Mouse (Mus musculus) limb, embryonic 14.5 days (tissue): ENCODE data around the gene Ap5m1. TPM values are rescaled to one million over a fixed set of nuclear protein-coding genes. Genes with fewer than 3 reads are reported as not detected.
A peak's percentile ranks its signal among the peaks of the same experiment; 100 is the strongest.
"Not testable (repeated sequence)": the region's sequence is repeated elsewhere in the genome, so short reads cannot be mapped to it uniquely, and the experiment has no call there.

Experiments used
- ATAC-seq: fragments of 200-750 bp; cut with Nextera tagmentation; 2 replicates; pipeline ENCODE4 v1.8.0; 2017; ENCODE audit warnings: low read depth, moderate number of reproducible peaks, moderate TSS enrichment; ENCODE audit not compliant: low FRiP score
- DNase-seq: peaks from one replicate; pipeline ENCODE4 v3.0.0-alpha.2; 2015; ENCODE audit warnings: low spot score
- H3K27ac ChIP-seq: fragments of 300-500 bp; sonication (generic); replicated peaks from 2 replicates; pipeline ENCODE4 v1.5.1; 2014; ENCODE audit warnings: low read depth, mild to moderate bottlenecking, low read length, moderate library complexity, mixed read lengths
- H3K27me3 ChIP-seq: fragments of 300-500 bp; sonication (generic); 2 replicates; pipeline ENCODE4 v1.6.1; 2014; ENCODE audit warnings: low read length, mixed read lengths; ENCODE audit not compliant: control insufficient read depth, insufficient read depth
- H3K36me3 ChIP-seq: fragments of 300-500 bp; sonication (generic); 2 replicates; pipeline ENCODE4 v1.6.1; 2014; ENCODE audit warnings: mild to moderate bottlenecking, low read length, moderate library complexity, mixed read lengths; ENCODE audit not compliant: control insufficient read depth, insufficient read depth
- H3K4me1 ChIP-seq: fragments of 300-500 bp; sonication (generic); 2 replicates; pipeline ENCODE4 v1.6.1; 2014; ENCODE audit warnings: antibody characterized with exemption, low read length, mixed read lengths; ENCODE audit not compliant: control insufficient read depth, insufficient read depth
- H3K4me2 ChIP-seq: fragments of 300-500 bp; sonication (generic); replicated peaks from 2 replicates; pipeline ENCODE4 v1.6.1; 2014; ENCODE audit warnings: low read depth, mild to moderate bottlenecking, low read length, moderate library complexity; ENCODE audit not compliant: severe bottlenecking
- H3K4me3 ChIP-seq: fragments of 300-500 bp; sonication (generic); replicated peaks from 2 replicates; pipeline ENCODE4 v1.5.1; 2014; ENCODE audit warnings: low read length
- H3K9ac ChIP-seq: fragments of 300-500 bp; sonication (generic); 2 replicates; pipeline ENCODE4 v1.6.1; 2014; ENCODE audit warnings: mild to moderate bottlenecking, low read depth, low read length, moderate library complexity; ENCODE audit not compliant: severe bottlenecking
- H3K9me3 ChIP-seq: fragments of 300-500 bp; sonication (generic); 2 replicates; pipeline ENCODE4 v1.6.1; 2016; ENCODE audit warnings: low read length; ENCODE audit not compliant: control insufficient read depth
- POLR2A ChIP-seq: fragments of 200-500 bp; IDR thresholded peaks from 2 replicates; pipeline ENCODE4 v1.8.0; 2012; ENCODE audit warnings: inconsistent platforms, mild to moderate bottlenecking, moderate library complexity, borderline replicate concordance; ENCODE audit not compliant: insufficient read depth, insufficient read length; ENCODE audit errors: extremely low read depth
- WGBS: fragments of 180-500 bp; shearing (Covaris S2); extraction: QIAGEN DNeasy Blood & Tissue Kit; methylation state at CpG from one replicate; pipeline ENCODE4 v1.1.7; 2014; 5-methylcytosine and 5-hydroxymethylcytosine counted together
- polyA plus RNA-seq, 2 experiments: library from polyadenylated mRNA; depleted of rRNA in 1 of 2; stranded (reverse) in 1 of 2; unstranded in 1 of 2; fragments of >200 nt; fragmentation: Nextera tagmentation in 1 of 2; extraction: Ambion mirVana in 1 of 2; gene quantifications; 2 replicates each; pipeline versions ENCODE4 v1.2.1 to v1.2.3; 2012 to 2014

The Ap5m1 gene
- polyA plus RNA-seq, 2 experiments: 22.0 to 22.9 TPM

DNA sequence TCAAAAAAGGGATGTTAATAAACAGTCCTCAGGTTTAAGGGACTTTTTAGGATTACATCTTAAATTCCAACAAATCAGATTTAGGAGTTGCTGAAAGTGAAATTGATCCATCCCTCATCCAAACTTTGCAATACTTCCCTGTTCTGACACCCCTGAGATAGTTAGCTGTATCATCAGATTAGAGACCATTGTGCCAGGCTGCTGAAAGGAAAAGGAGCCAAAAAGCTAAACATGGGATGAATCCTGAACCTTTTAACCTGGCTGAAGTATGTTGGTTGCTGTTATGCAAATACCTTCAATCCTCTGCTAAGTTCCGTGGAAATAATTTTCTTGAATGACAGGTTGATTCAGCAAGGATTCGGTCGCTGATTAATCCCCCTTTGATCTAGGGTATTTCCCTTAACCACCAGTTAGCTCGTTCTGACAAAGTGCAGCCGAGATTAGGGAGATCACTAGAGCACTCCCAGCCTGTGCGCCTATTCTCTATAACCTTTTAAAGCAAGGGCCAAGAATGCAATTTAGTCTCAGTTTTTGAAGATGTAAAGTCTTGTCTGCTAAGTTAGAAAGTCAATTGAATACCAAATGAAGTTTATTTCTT, 23.7 kb downstream of the Ap5m1 start:
- ATAC-seq (no peak), DNase-seq (no peak)
- TF ChIP-seq POLR2A: no peak
- Histone ChIP-seq H3K27ac (no peak overlapping the region), H3K4me3 (no peak overlapping the region), H3K4me2 (no peak overlapping the region), H3K9ac (no peak overlapping the region), H3K4me1 (no peaks in the 10 kb centered on the region), H3K9me3 (no peaks in the 10 kb centered on the region), H3K36me3 (peaks cover 21% of the 10 kb centered on the region), H3K27me3 (no peaks in the 10 kb centered on the region)
- 13% methylated on average over 6 of the region's 6 CpGs for WGBS

DNA sequence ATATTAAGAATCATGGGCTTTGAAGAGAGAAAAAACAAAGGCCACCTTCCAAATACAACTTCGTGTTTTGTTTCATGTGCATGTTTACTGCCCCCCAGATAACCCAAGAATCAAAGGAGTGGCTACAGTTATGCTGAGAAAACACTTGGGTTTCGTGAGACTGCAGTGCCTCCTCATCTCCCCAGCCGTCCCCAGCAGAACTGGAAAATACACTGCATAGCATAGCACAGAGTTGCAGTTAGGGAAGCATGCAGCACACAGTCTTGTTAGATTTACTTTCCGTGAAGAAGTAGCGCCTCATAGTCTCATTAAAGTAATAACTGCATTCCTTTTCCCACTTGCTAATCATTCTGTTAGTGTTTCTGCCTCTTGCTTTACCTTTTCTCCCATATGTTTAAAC, 24.2 kb downstream of the Ap5m1 start:
- Histone ChIP-seq H3K4me1 (no peaks in the 10 kb centered on the region), H3K36me3 (peaks cover 19% of the 10 kb centered on the region), H3K9me3 (no peaks in the 10 kb centered on the region), H3K9ac (no peak overlapping the region), H3K4me3 (no peak overlapping the region), H3K27ac (no peak overlapping the region), H3K27me3 (no peaks in the 10 kb centered on the region), H3K4me2 (no peak overlapping the region)
- TF ChIP-seq POLR2A: no peak
- ATAC-seq: no peak
- DNase-seq: no peak
- 27% methylated on average over 5 of the region's 5 CpGs for WGBS

DNA sequence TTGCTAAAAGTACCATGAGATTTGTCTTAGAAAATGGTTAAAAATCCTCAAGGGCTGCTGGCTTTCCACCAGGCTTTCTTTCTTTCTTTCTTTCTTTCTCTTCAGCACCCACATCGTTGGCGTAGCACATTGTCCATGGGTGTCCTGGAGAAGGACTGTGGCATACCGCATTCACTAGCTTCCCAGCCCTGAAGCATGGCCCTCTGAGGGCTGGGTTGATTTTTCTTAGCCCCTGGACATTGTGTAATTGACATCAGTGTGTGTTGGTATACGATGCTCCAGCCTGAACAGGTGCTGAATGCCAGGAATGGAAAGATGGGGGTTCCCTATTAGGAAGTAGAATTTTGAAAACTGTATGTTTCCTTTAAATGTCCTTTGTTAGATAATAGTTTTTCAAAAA, 25.4 kb downstream of the Ap5m1 start:
- peaks cover 13% of the 10 kb centered on the region; the same call in 1 of the 2 replicates for H3K36me3 ChIP-seq
- DNase-seq (no peak), ATAC-seq (no peak)
- H3K4me2 ChIP-seq: no peak overlapping the region
- H3K4me3 ChIP-seq: no peak overlapping the region
- H3K9ac ChIP-seq: no peak overlapping the region
- 88% methylated on average over 4 of the region's 4 CpGs for WGBS
- H3K4me1 ChIP-seq: no peaks in the 10 kb centered on the region
- no peaks in the 10 kb centered on the region for H3K9me3 ChIP-seq
- no peak overlapping the region for H3K27ac ChIP-seq
- no peak for TF ChIP-seq POLR2A
- H3K27me3 ChIP-seq: no peaks in the 10 kb centered on the region

DNA sequence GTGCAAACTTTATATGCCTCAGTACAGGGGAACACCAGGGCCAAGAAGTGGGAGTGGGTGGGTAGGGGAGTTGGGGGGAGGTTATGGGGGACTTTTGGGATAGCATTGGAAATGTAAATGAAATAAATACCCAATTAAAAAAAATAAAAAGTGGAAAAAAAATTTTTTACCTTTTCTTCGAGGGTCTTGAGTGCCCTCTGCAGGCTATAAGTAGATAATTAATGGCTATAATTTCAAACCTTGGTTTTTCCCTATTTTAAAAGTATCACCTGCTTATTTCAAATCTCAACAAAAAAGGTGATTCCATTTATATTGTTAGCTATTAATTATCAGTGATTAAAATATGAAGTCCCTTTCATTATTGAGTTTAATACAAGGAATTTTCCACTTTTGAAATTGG, 25.9 kb downstream of the Ap5m1 start:
- not testable (repeated sequence) for H3K36me3 ChIP-seq, H3K4me3 ChIP-seq, H3K9ac ChIP-seq, DNase-seq, H3K27me3 ChIP-seq, ATAC-seq, H3K4me1 ChIP-seq, H3K9me3 ChIP-seq, H3K4me2 ChIP-seq, H3K27ac ChIP-seq
- 46% methylated on average over 1 of the region's 1 CpGs for WGBS

DNA sequence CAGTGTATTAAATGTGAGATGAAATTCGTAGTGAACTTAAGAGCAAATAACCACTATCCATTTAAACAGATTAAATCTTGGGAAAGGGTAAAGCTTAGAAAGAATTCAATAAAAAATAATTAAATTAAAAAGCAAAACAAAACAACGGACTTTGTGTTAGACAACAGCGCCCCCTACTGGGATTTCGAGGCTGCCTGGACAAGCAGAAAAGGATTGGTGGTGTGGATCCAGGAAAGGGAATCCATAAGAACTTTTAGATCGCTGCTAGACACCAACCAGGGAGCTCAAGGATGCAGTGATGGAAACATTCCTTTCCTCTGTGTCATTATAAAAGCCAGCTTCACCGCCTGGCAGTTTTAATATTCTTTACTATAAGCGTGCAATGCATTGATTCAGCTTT, 52.5 kb downstream of the Ap5m1 start:
- Histone ChIP-seq H3K4me3 (no peak overlapping the region), H3K9me3 (no peaks in the 10 kb centered on the region), H3K4me2 (no peak overlapping the region), H3K27me3 (no peaks in the 10 kb centered on the region), H3K9ac (no peak overlapping the region), H3K27ac (no peak overlapping the region), H3K36me3 (no peaks in the 10 kb centered on the region), H3K4me1 (peaks cover 3% of the 10 kb centered on the region; the same call in 1 of the 2 replicates)
- ATAC-seq: no peak
- DNase-seq: peak; percentile 32
- no peak for TF ChIP-seq POLR2A
- WGBS: 7% methylated on average over 7 of the region's 7 CpGs

GRCm38 (mm10) chr14:49121723-49122122, 55.8 kb downstream of the Ap5m1 start:
- no peak for TF ChIP-seq POLR2A
- DNase-seq (peak; percentile 39), ATAC-seq (peak; percentile 78)
- Histone ChIP-seq H3K9ac (no peak overlapping the region), H3K36me3 (no peaks in the 10 kb centered on the region), H3K4me2 (peak overlapping the region; percentile 28), H3K4me1 (peaks cover 3% of the 10 kb centered on the region; the same call in 1 of the 2 replicates), H3K9me3 (no peaks in the 10 kb centered on the region), H3K4me3 (0 out of 2 replicates have a peak overlapping the region, but pooled peaks have one; percentile 3), H3K27me3 (no peaks in the 10 kb centered on the region), H3K27ac (no peak overlapping the region; the same call in 1 of the 2 replicates)
- WGBS: 14% methylated on average over 9 of the region's 9 CpGs
